16 mouse cellular contexts compared by ENCODE assay signal in genomic region chr19:44286109-44286508, GRCm38 (mm10). TPM values are rescaled to one million over a fixed set of nuclear protein-coding genes. Genes with fewer than 3 reads are reported as not detected.
DNase-seq lines count a peak whose midpoint lies in the region; ATAC-seq and TF ChIP-seq lines count a peak whose summit lies in the region.
"Had no signal": no experiment of that assay in that cellular context is flagged by ENCODE, and none has a peak within 500 bp of the region (broad histone marks: within the 10 kb centered on the region; RNA-seq: fewer than 3 reads in every experiment).

No protein-coding gene starts in this region.

- TF ChIP-seq CTCF in forebrain, postnatal 0 days (IDR thresholded peaks at IDR 0.05; ENCODE audit: low read depth), result no peak
- TF ChIP-seq CTCF in CH12.LX (conservative IDR thresholded peaks at IDR 0.05 in 1 of 2, IDR thresholded peaks at IDR 0.05 in 1 of 2; ENCODE audit: low read depth in 2 of 2, low read length in 2 of 2), result no peak

- intact Hi-C loops in gastrocnemius, postnatal 36 days (cut with DNase I), result no loop called here

- dilution Hi-C loops in CH12.LX (cut with MboI; ENCODE audit: extremely low pct_ligation_motif_present, extremely low pct_unique_long_range_greater_than_20kb, low sequenced_read_pairs), result no loop called here

- in situ Hi-C loops in CH12.LX (cut with MboI; ENCODE audit: low pct_ligation_motif_present, low pct_unique_long_range_greater_than_20kb, low sequenced_read_pairs), result no loop called here

- no peak for TF ChIP-seq EP300 in CH12.LX (IDR thresholded peaks at IDR 0.05; ENCODE audit: low read length)

- no peak overlapping the region for H3K4me3 ChIP-seq in forebrain, embryonic 10.5 days
- no peak overlapping the region for H3K4me3 ChIP-seq in forebrain, postnatal 0 days (ENCODE audit: low read depth, low read length)
- no peak overlapping the region for H3K4me3 ChIP-seq in CH12.LX (replicated peaks in 1 of 3; ENCODE audit: low read depth in 2 of 3, low read length in 2 of 3, poor library complexity in 1 of 3)
- H3K4me3 ChIP-seq in liver, embryonic 12.5 days, result no peak overlapping the region
- no peak overlapping the region for H3K4me3 ChIP-seq in lung, embryonic 16.5 days (ENCODE audit: low read length)
- no peak overlapping the region for H3K4me3 ChIP-seq in hindbrain, embryonic 12.5 days
- H3K4me3 ChIP-seq: embryonic facial prominence, embryonic 15.5 days; forebrain, embryonic 12.5 days; limb, embryonic 15.5 days; midbrain, embryonic 12.5 days had no signal

- ATAC-seq in forebrain, postnatal 0 days, result no peak
- no peak for ATAC-seq in liver, embryonic 12.5 days
- ATAC-seq in lung, embryonic 16.5 days (ENCODE audit: low read depth), result peak; percentile 10; the same call in 1 of the 2 replicates
- ATAC-seq in hindbrain, embryonic 12.5 days (ENCODE audit: low FRiP score), result no peak

- no peak for TF ChIP-seq RAD21 in CH12.LX (IDR thresholded peaks at IDR 0.05; ENCODE audit: low read depth, low read length)

- H3K9me3 ChIP-seq in forebrain, embryonic 10.5 days, result no peaks in the 10 kb centered on the region
- H3K9me3 ChIP-seq in forebrain, postnatal 0 days (ENCODE audit: low read length), result no peaks in the 10 kb centered on the region
- H3K9me3 ChIP-seq in CH12.LX (replicated peaks; ENCODE audit: low read length), result no peaks in the 10 kb centered on the region
- H3K9me3 ChIP-seq in liver, embryonic 12.5 days (replicated peaks), result no peaks in the 10 kb centered on the region
- H3K9me3 ChIP-seq in lung, embryonic 16.5 days (ENCODE audit: control insufficient read depth, low read length), result no peaks in the 10 kb centered on the region
- H3K9me3 ChIP-seq in hindbrain, embryonic 12.5 days (replicated peaks), result no peaks in the 10 kb centered on the region
- H3K9me3 ChIP-seq: embryonic facial prominence, embryonic 15.5 days; forebrain, embryonic 12.5 days; limb, embryonic 15.5 days; midbrain, embryonic 12.5 days had no signal

- no peak for TF ChIP-seq POLR2A in CH12.LX (IDR thresholded peaks at IDR 0.05; ENCODE audit: low read depth, low read length)

- H3K27ac ChIP-seq in forebrain, embryonic 10.5 days, result peak overlapping the region; percentile 48
- H3K27ac ChIP-seq in forebrain, postnatal 0 days (ENCODE audit: low read depth, low read length), result no peak overlapping the region
- H3K27ac ChIP-seq in CH12.LX (ENCODE audit: insufficient read depth, low read depth), result no peak overlapping the region
- H3K27ac ChIP-seq in liver, embryonic 12.5 days, result peak overlapping the region; percentile 57
- peak overlapping the region; percentile 99 for H3K27ac ChIP-seq in lung, embryonic 16.5 days (ENCODE audit: low read length)
- H3K27ac ChIP-seq in hindbrain, embryonic 12.5 days, result no peak overlapping the region
- H3K27ac ChIP-seq: embryonic facial prominence, embryonic 15.5 days; forebrain, embryonic 12.5 days; limb, embryonic 15.5 days; midbrain, embryonic 12.5 days had no signal

- H3K79me2 ChIP-seq in CH12.LX (replicated peaks; ENCODE audit: control insufficient read depth, extremely low read depth, insufficient read depth, poor library complexity, severe bottlenecking), result no peaks in the 10 kb centered on the region

- DNase-seq in forebrain, embryonic 10.5 days (ENCODE audit: extremely low spot score, low spot score), result no peak
- DNase-seq in forebrain, postnatal 0 days, result no peak
- DNase-seq in CH12.LX (ENCODE audit: extremely low read depth), result no peak
- no peak for DNase-seq in B cell, adult 2 months
- no peak for DNase-seq in gastrocnemius, postnatal 36 days
- DNase-seq: adrenal gland, adult 2 months; cerebellum, adult 18-20 months; heart, postnatal 10 days; thymus, postnatal 14 days had no signal

- H3K4me2 ChIP-seq in forebrain, postnatal 0 days (ENCODE audit: low read depth), result no peak overlapping the region
- H3K4me2 ChIP-seq in CH12.LX (ENCODE audit: insufficient read depth, low read depth, poor library complexity, severe bottlenecking), result no peak overlapping the region
- no peak overlapping the region for H3K4me2 ChIP-seq in liver, embryonic 12.5 days
- 0 out of 2 replicates have a peak overlapping the region, but pooled peaks have one; percentile 1 for H3K4me2 ChIP-seq in lung, embryonic 16.5 days (ENCODE audit: low read depth, low read length)
- no peak overlapping the region for H3K4me2 ChIP-seq in hindbrain, embryonic 12.5 days (replicated peaks)
- H3K4me2 ChIP-seq: embryonic facial prominence, embryonic 15.5 days; forebrain, embryonic 12.5 days; limb, embryonic 15.5 days; midbrain, embryonic 12.5 days had no signal

- no peaks in the 10 kb centered on the region for H3K27me3 ChIP-seq in forebrain, embryonic 10.5 days (ENCODE audit: poor library complexity, severe bottlenecking)
- no peaks in the 10 kb centered on the region for H3K27me3 ChIP-seq in forebrain, postnatal 0 days (ENCODE audit: insufficient read depth, low read length)
- no peaks in the 10 kb centered on the region for H3K27me3 ChIP-seq in CH12.LX (replicated peaks)
- no peaks in the 10 kb centered on the region for H3K27me3 ChIP-seq in liver, embryonic 12.5 days (replicated peaks)
- no peaks in the 10 kb centered on the region for H3K27me3 ChIP-seq in lung, embryonic 16.5 days (ENCODE audit: control insufficient read depth, insufficient read depth, low read depth, low read length)
- H3K27me3 ChIP-seq in hindbrain, embryonic 12.5 days, result no peaks in the 10 kb centered on the region
- H3K27me3 ChIP-seq: embryonic facial prominence, embryonic 15.5 days; forebrain, embryonic 12.5 days; limb, embryonic 15.5 days; midbrain, embryonic 12.5 days had no signal

- WGBS in forebrain, embryonic 10.5 days, result 74% methylated on average over 2 of the region's 2 CpGs
- WGBS in forebrain, postnatal 0 days, result 52% methylated on average over 2 of the region's 2 CpGs
- 15% methylated on average over 2 of the region's 2 CpGs for WGBS in liver, embryonic 12.5 days (ENCODE audit: insufficient replicate concordance)
- WGBS in lung, embryonic 16.5 days, result 24% methylated on average over 2 of the region's 2 CpGs
- 85% methylated on average over 2 of the region's 2 CpGs for WGBS in hindbrain, embryonic 12.5 days

- no peak overlapping the region for H3K9ac ChIP-seq in forebrain, postnatal 0 days
- H3K9ac ChIP-seq in CH12.LX (ENCODE audit: insufficient read depth, low read depth), result no peak overlapping the region
- H3K9ac ChIP-seq in liver, embryonic 12.5 days, result no peak overlapping the region
- no peak overlapping the region for H3K9ac ChIP-seq in lung, embryonic 16.5 days (ENCODE audit: low read length)
- no peak overlapping the region for H3K9ac ChIP-seq in hindbrain, embryonic 12.5 days
- H3K9ac ChIP-seq: embryonic facial prominence, embryonic 15.5 days; forebrain, embryonic 12.5 days; limb, embryonic 15.5 days; midbrain, embryonic 12.5 days had no signal

- no peaks in the 10 kb centered on the region for H3K36me3 ChIP-seq in forebrain, embryonic 10.5 days (replicated peaks)
- H3K36me3 ChIP-seq in forebrain, postnatal 0 days (ENCODE audit: insufficient read depth), result no peaks in the 10 kb centered on the region
- H3K36me3 ChIP-seq in CH12.LX (replicated peaks in 1 of 2; ENCODE audit: control insufficient read depth in 1 of 2, insufficient read depth in 1 of 2, low read length in 1 of 2), result peaks cover 0 to 4% of the 10 kb centered on the region in 2 experiments
- no peaks in the 10 kb centered on the region for H3K36me3 ChIP-seq in liver, embryonic 12.5 days
- no peaks in the 10 kb centered on the region for H3K36me3 ChIP-seq in lung, embryonic 16.5 days (ENCODE audit: control insufficient read depth, insufficient read depth, low read length)
- H3K36me3 ChIP-seq in hindbrain, embryonic 12.5 days, result no peaks in the 10 kb centered on the region
- H3K36me3 ChIP-seq: embryonic facial prominence, embryonic 15.5 days; forebrain, embryonic 12.5 days; limb, embryonic 15.5 days; midbrain, embryonic 12.5 days had no signal

- peaks cover 77% of the 10 kb centered on the region for H3K4me1 ChIP-seq in forebrain, embryonic 10.5 days
- peaks cover 17% of the 10 kb centered on the region for H3K4me1 ChIP-seq in forebrain, postnatal 0 days (ENCODE audit: insufficient read depth)
- peaks cover 15 to 48% of the 10 kb centered on the region in 2 experiments for H3K4me1 ChIP-seq in CH12.LX (ENCODE audit: control insufficient read depth in 1 of 2, insufficient read depth in 2 of 2)
- H3K4me1 ChIP-seq in liver, embryonic 12.5 days, result peaks cover 88% of the 10 kb centered on the region
- peaks cover 64% of the 10 kb centered on the region for H3K4me1 ChIP-seq in lung, embryonic 16.5 days (replicated peaks; ENCODE audit: control insufficient read depth, insufficient read depth, low read length)
- H3K4me1 ChIP-seq in hindbrain, embryonic 12.5 days, result peaks cover 28% of the 10 kb centered on the region

TF ChIP-seq in CH12.LX, 34 proteins besides CTCF, POLR2A, EP300 and RAD21:
- no peak for TF ChIP-seq MAFK (IDR thresholded peaks at IDR 0.05; ENCODE audit: insufficient replicate concordance, low read length)
- TF ChIP-seq CHD2 (IDR thresholded peaks at IDR 0.05; ENCODE audit: low read length), result 0 out of 2 replicates have a peak, but pooled peaks have one; percentile 15

RNA-seq across cellular contexts. Expression of gene Scd2, which starts 7.4 kb away (rescaled TPM):
- 369 and 403 TPM in 2 replicates for polyA plus RNA-seq in forebrain, embryonic 10.5 days (2016; fragmentation: Nextera tagmentation; extraction: Ambion mirVana)
- total RNA-seq in forebrain, postnatal 0 days (2014; rRNA removed), result 540 and 696 TPM in 2 replicates
- polyA plus RNA-seq in forebrain, postnatal 0 days (2015; fragmentation: Nextera tagmentation; extraction: Ambion mirVana), result 162 and 210 TPM in 2 replicates
- total RNA-seq in CH12.LX (2012; rRNA removed) (204 and 212 TPM in 2 replicates), CH12.LX (2014; rRNA removed) (123 and 205 TPM in 2 replicates)
- 274 and 408 TPM in 2 replicates for polyA plus RNA-seq in CH12.LX (2012; ENCODE audit: insufficient read length, low read depth)
- 136 and 148 TPM in 2 replicates for polyA plus RNA-seq in liver, embryonic 12.5 days (2016; fragmentation: Nextera tagmentation; extraction: Ambion mirVana)
- 225 and 232 TPM in 2 replicates for polyA plus RNA-seq in lung, embryonic 16.5 days (2015; fragmentation: Nextera tagmentation; extraction: Ambion mirVana)
- 10 to 100 TPM in 1 of 2 experiments, 1 to 10 TPM in 1; 6.4 to 12.3 TPM for total RNA-seq in gastrocnemius, postnatal 36 days (2021)
- polyA plus RNA-seq in hindbrain, embryonic 12.5 days (2016; fragmentation: Nextera tagmentation; extraction: Ambion mirVana), result 404 and 420 TPM in 2 replicates

RNA-seq across cellular contexts. Expression of gene Scd4, which starts 46.8 kb away (rescaled TPM):
- polyA plus RNA-seq in forebrain, embryonic 10.5 days (2016; fragmentation: Nextera tagmentation; extraction: Ambion mirVana), result 0.06 TPM in 1 of 2 replicates, not detected in the other
- 0.23 and 0.43 TPM in 2 replicates for total RNA-seq in forebrain, postnatal 0 days (2014; rRNA removed)
- polyA plus RNA-seq in forebrain, postnatal 0 days (2015; fragmentation: Nextera tagmentation; extraction: Ambion mirVana), result 0.11 and 0.25 TPM in 2 replicates
- 0.08 TPM in 1 of 2 replicates, not detected in the other for total RNA-seq in CH12.LX (2012; rRNA removed)
- 0.18 TPM in 1 of 2 replicates, not detected in the other for total RNA-seq in CH12.LX (2014; rRNA removed)
- polyA plus RNA-seq in CH12.LX (2012; ENCODE audit: insufficient read length, low read depth), result 0.10 and 0.11 TPM in 2 replicates
- polyA plus RNA-seq in liver, embryonic 12.5 days (2016; fragmentation: Nextera tagmentation; extraction: Ambion mirVana), result 0.04 TPM in 1 of 2 replicates, not detected in the other
- 0.40 and 0.49 TPM in 2 replicates for polyA plus RNA-seq in lung, embryonic 16.5 days (2015; fragmentation: Nextera tagmentation; extraction: Ambion mirVana)
- total RNA-seq in gastrocnemius, postnatal 36 days (2021), result under 1 TPM; 0.10 to 0.20 TPM
- 0.07 and 0.10 TPM in 2 replicates for polyA plus RNA-seq in hindbrain, embryonic 12.5 days (2016; fragmentation: Nextera tagmentation; extraction: Ambion mirVana)

Comparison
In these comparisons a context has a peak if more than half of its experiments do, and no peak if none do; other contexts are left out.
1. H3K27ac ChIP-seq: peak in forebrain, embryonic 10.5 days (single experiment), liver, embryonic 12.5 days (single experiment) and lung, embryonic 16.5 days (single experiment); none in forebrain, postnatal 0 days (single experiment), CH12.LX (single experiment) and hindbrain, embryonic 12.5 days (single experiment).